Mouse (Mus musculus) T-helper 17 cell (primary cell): ENCODE results near the gene Plxnb2.

Source experiments
- in situ Hi-C, 2 experiments: fragments of 300-600 bp; cut with MboI, MseI; formaldehyde crosslinking; loops; 1 replicate in 1 of 2; 2 replicates in 1 of 2; pipeline ENCODE4 v1.15.1; 2025; ENCODE audit warnings: high pct_unique_total_duplicates in 2 of 2

The Plxnb2 gene

DNA sequence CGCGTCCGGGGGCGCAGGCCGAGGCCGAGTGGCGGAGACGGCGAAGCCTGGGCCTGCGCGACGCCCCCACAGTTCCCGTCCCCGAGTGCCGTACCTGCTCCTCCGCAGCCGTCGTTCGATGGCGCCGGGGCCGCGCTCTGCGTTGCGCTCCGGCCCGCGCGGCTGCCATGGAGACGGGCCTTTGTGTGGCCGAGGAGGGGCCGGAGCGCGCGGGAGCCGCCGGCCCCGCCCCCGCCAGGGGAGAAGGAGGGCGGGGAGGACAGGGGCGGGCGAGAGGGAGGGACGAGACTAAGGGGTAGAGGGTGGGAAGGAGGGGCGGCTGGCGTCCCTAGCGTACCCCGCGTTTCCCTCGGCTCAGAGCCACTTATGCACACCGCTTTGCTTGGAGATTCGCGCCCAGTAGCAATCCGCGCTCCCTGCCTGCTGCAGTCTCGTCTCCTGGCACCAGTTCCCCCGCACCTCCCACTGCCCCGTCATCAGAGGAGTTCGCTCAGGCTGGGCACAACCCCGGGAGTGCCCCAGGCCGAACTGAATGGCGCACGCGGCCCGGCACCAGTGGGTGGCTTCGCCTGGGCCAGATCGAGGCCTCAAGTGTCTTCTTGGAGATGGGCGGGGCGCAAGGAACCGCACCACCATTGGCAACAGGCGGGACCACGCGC lies at the start of gene Plxnb2:
Gene Plxnb2, minus strand, starts transcription at position 218 of the 659 bp plus-strand sequence.
- in situ Hi-C loops, result no loop called here

DNA sequence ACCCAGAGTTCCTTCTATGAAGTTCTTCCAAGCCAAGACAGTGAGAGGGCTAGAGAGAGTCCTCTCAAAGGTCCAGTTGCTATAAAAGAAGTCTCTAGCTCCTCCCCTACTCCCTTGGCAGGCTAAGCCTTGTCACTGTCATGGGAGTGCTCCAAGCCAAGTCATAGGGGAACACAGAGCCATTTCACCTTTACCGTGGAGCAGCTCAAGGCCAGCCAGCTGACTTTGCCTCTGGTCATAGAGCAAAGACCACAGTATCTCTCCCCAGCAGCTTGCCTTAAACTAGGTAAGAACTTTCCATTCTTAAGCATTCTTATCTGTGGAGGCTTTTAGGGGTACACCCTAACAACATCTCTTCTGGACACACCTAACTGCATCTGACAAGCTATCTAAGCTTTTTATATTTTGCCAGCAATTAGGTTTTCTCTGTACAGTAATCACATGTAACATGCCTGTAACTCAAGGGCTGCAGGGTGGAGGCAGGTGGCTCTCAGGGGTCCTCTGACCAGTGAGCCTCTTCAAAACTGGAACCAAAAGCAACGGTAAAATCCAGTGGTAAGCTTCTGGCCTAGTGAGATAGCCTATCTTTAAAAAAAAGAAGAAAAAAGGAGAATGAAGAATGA lies 35.1 kb upstream of the Plxnb2 start:
- in situ Hi-C loops, result no loop called here

DNA sequence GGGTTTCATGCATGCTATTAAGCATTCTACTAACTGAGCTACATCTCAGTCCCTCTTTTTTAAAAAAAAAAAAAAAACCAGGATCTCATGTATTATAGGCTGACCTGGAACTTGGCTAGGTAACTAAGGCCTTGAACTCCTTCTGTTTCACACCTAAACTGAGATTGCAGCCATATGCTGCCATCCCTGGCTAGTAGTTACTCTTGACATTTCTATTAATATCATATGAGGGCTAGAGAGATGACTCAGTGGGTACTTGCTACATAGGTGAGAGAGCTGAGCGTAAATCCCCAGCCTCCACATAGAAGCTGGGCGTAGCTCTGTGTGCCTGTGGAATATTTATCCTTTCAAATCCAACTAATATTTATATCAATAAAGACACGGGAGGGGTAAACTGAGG lies 34.4 kb upstream of the Plxnb2 start:
- in situ Hi-C loops, result loop anchor here in 1 of 2 experiments (5.0 kb wide), 1 partner anchor 88 kb away; the partner anchor contains the start of gene Hdac10

DNA sequence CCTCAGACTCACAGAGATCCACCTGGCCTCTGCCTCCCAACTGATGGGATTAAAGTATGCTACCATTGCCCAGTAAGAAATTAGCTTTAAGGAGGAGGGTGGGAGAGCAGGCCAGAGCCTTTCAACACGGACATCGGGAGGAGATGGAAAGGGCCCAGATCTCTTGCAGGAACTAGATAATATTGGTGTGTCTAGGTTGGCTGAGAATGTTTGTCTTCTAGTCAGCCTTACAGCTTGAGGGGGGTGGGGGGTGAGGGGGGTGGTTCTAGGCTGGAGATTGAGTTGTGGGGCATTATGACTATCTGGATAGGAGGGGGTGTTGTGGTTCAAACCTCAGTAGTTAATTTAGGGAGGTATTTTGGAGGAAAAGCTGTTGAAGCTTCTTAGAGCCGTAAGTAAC lies 32.9 kb upstream of the Plxnb2 start:
- in situ Hi-C loops, result loop anchor here in 1 of 2 experiments (5.0 kb wide), 1 partner anchor 86 kb away; the partner anchor contains the start of gene Hdac10

DNA sequence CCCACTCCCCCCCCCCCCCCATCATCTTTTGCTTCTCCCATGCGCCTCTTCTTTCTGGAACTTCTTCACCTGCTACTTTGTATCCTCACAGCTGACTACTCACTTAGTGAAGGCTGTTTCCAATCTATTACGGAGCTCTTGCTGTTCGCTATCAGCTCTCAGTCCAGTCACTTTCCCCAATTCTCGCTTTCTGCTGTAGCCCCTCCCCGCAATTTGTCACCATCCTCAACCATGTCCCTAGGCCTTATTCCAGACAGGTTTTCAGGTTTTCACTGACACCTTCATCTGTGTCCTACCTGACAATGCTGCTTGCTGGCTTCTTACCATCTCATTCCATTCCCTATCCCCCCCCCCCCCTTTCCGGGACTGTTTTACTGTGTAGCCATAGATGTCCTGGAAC lies 31.9 kb upstream of the Plxnb2 start:
- in situ Hi-C loops, result loop anchor here in 1 of 2 experiments (5.0 kb wide), 1 partner anchor 85 kb away; the partner anchor contains the start of gene Hdac10

DNA sequence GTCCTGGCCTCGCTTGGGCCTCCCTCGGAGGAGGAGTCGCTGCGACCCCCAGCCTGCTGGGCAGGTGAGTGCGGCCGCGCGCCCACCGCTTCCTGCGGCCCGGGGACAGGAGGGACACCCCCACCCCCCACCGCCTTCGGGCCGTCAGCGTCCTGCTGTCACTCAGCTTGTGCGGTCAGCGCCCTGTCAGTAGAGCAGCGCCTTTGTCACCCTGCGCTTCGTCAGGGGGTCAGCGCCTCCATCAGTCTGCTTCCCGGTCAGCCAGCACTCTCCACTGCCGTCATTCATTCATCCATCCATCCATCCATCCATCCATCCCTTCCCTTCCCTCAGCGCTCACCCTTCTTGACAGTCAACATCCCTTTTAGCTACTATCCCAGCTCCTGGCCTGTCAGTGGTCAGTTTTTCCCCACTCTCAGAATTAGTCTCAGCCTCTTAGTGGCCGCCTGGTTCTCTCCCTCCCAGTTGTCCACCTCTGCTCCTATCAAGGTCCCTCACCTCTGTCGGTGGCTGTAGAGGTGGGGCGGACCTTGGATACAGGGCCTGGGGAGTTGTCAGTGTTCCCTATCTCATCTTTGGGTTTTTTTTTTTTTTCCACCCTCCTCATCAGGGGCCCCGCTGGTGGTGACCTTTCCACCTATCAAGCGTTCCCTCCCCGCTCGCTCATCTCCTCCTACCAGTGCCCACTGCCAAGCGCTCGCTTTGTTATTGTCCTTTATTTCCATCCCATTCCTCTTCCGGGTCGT lies 31.3 kb upstream of the Plxnb2 start:
- in situ Hi-C loops, result loop anchor here in 1 of 2 experiments (5.0 kb wide), 1 partner anchor 85 kb away; the partner anchor contains the start of gene Hdac10

DNA sequence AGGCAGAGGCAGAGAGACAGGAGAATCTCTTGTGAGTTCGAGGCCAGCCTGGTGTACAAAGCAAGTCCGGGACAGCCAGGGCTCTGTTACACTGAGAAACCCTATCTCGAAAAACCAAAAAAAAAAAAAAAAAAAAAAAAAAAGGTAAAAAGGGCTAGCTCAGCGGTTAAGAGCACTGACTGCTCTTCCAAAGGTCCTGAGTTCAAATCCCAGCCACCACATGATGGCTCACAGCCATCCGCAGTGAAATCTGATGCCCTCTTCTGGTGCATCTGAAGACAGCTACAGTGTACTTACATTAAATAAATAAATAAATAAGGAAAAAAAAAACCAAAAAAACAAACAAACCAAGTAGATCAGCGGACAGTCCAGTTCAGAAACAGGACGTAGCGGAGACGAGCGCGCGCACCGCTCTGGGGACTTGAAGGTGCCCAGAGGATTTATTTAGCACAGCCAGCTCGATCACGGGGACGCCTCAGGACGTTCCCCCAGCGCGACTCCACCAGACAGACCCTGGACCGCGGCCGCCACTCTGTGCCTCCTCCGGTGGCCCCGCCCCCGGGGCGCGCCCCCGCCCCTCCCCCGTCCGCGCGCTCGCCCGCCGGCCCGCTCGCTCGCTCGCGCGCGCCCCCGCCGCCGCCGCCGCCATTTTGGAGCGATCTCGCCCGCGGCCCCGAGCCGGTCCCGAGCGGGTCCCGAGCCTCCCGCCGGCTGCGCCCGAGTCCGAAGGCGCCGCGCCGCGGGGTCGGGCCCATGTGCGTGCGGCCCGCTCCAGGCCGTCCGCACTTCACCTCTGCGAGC lies 30.5 kb upstream of the Plxnb2 start, which contains the start of gene Ppp6r2:
Gene Ppp6r2, plus strand, starts transcription at position 639 of the 801 bp plus-strand sequence.
- in situ Hi-C loops, result loop anchor here in 1 of 2 experiments (5.0 kb wide), 1 partner anchor 84 kb away; the partner anchor contains the start of gene Hdac10

DNA sequence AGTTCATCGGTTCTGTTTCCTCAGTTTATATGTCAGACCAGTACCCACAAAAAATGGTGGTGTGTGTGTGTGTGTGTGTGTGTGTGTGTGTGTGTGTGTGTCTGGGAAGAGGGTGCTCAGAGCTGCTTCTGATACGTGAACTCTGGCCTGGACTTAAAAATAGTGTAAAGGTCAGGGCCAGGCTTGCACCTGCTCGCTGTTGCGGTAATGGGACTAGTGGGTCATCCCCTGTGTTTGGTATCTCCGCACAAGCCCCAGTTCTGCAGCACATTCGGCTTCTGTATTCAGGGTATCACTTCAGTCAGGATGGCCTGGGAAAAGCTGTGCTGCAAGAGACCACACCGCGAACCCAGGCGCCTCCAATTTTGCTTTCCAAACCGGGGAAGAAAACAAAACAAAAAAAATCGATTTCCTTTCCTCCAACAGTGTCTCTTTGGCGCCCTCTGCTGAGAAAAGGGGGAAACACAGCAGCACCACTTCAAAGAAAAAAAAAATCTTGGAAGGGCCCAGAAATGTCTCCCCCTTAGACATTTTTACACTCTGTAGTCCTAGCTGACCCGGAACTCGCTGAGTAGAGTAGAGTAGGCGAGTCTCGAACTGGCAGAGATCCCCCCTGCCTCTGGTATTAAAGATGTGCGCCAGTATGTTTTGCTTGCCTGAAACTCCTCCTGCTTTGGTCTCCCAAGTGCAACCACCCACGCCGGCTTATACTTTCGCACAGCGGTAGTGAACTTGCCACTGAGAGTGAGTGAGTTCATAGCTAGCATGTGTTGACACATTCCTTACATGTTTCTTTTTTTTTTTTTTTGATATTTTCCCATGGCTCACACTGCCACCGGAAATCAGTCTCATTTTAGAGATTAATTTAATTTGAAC lies 29.5 kb upstream of the Plxnb2 start:
- in situ Hi-C loops, result loop anchor here in 1 of 2 experiments (5.0 kb wide), 1 partner anchor 83 kb away; the partner anchor contains the start of gene Hdac10

DNA sequence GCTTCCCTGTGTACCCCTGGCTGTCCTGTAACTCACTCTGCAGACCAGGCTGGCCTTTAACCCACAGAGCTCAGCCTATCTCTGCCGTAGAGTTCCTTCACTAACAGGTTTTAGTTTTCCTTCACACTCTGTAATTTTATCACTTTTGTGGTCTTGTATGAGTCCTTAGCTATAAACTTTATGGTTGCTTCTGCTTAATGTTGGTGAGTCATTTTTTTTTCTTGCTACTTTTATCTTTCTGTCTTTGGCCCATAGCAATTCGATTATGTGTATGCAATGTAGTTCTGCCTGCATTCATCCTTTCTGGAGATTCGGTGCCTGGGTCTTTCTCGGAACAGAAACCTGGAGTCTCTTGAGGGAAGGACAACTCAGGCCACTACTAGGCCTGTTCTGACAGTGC lies 26.9 kb upstream of the Plxnb2 start:
- in situ Hi-C loops, result no loop called here

DNA sequence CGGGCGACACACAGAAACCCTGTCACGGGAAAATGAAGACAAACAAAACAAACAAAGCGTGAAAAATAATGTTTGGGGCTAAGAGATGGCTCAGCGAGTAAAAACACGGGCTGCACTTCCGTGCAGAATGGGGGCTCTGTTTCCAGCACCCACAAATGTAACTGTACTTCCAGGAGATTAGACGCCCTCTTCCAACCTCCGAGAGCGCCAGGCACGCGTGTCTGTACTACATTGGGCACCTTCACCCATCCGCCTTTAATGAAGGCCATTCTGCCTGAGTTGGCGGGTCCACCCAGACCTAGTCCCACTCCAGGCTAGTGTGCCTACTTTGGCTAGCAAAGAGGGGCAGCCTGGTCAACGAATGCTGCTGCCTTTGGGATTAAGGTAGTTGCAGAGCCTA lies 16.5 kb upstream of the Plxnb2 start:
- in situ Hi-C loops, result no loop called here

DNA sequence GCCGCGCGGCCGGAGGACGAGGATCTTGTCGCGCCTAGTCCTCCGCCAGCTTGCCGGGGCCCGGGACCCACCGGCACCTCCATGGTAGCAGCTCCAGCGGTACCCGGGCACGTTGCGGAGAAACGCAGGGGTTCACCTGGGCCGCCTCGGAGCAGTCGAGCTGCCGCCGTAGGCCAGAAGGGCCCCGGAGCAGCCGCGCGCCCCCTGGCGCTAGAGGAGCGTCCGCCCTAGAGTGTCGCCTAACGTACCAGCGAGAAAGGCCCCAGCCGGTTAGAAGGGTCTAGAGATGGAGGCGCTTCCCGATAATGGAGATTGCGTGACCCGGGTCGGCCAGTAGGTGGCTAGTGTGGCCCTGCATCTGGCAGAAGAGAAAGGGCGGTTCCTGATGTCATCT lies 15.7 kb upstream of the Plxnb2 start, which contains the start of gene Dennd6b:
Gene Dennd6b, minus strand, starts transcription at position 184 of the 394 bp plus-strand sequence.
- in situ Hi-C loops, result no loop called here

DNA sequence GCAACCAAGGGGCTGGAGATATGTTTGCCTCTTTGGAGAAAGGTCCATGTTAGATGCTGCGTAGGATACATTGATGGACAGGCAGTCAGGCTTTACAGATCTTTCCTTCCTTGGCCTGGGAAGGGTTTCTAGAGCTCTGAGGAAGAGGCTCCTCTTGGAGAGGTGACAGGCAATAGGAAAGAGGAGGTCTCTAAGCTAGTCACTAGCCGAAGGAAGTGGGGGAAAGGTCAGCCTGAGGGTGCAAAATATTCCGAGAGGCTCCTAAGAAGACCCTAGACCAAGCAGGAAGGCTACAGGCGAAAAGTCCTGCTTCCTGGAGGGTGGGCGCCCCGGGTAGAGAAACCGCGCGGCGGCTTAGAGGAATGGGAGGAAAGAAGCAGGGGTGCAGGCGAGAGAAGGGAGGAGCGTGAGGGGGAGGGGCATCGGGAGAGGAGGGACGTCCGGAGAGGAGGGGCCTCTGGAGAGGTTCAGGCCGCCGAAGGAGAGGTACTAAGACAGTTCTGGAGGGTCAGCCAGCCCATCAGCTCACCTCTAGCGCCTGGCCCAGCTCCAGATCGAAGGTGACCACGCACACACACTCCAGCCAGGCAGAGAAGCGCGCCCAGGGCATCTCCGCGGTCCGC lies 15.2 kb upstream of the Plxnb2 start:
- in situ Hi-C loops, result no loop called here

DNA sequence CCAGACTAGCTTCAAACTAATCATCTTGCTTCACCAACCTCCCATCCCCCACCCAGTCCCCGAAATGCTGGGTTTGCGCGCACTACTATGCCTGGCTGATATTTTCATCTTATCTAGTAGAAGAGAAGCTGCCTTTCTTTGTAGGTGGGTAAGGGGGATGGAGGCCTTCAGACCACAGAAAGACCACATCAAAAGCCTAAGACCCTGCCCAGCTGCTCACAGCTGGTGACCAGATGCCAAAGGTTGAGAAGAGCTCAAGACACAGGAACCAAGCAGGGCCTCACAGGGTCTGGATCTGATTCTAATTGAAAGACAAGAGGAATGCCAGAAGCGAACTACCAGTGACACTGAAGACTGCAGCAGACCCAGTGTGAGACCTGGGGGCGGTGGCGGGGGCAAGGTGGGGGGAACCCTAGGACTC lies 14.7 kb upstream of the Plxnb2 start:
- in situ Hi-C loops, result no loop called here

DNA sequence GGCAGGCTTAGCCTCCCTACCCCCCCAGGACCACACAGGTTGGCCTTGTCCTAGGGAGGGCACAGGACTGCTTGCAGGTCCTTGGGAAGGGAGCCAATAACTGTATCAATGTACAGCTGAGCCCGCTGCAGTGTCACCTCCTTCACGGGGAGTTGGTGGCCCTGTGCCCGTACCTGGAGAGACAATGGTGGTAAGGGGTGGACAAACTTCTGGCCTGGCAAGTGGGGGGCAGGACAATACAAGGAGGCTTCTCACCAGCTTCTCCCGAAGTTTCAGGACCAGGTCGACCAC lies 4.3 kb upstream of the Plxnb2 start:
- in situ Hi-C loops, result no loop called here

DNA sequence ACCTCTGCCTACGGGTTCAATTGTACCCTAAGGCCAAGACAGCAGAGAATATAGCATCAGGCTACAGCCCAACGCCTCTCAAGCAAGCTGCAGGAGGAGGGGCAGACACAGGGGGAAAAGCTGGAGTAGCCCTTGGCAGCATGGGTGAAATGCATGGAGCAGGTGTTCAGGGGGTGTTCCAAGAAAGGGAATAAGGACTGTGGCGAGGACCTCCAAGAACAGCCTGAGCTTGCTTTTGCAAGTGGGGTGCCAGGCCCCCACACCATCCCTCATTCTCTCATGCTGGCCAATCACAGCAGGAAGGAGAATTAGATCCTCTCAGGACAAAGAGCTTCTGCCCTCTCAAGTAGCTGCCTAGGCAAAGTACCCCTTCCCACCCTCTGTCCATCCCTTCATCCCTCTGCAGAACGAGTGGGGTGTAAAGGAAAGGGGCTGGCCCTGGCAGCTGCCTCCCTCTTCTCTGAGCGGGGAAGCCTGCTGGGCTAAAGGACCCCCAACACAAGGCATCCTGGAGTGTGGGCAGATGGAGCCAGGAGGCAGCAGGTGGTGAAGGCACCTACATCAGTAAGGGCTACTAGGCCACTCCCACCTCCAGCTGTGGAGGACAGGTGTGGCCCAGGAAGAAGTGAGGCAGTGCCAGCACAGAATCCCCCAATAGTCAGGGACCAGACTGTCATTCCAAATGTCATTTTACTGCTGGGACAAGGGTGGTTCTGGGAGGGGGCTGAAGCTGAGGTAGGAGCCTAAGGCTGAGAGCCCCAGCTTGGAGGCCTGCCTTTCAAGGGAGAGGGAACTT lies 3.8 kb upstream of the Plxnb2 start:
- in situ Hi-C loops, result no loop called here

DNA sequence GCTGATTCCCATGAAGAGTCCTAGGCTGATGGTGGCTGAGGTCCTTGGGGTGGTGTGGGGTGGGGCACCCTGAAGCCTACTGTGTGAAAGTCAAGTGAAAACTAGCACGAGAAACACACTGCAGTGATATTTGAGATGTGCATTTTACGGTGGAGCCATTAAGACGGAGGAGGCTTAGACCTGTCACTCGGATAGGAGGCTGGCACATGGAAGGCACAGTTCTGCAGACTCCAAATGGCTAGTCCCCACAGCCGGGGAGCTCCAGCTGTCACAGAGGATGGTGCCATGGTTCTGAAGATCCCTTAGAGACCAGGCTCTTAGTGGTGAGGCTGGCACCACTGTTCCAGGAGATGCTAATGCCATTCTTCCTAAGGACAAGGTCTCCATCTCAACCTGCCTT lies 2.3 kb upstream of the Plxnb2 start:
- in situ Hi-C loops, result no loop called here

DNA sequence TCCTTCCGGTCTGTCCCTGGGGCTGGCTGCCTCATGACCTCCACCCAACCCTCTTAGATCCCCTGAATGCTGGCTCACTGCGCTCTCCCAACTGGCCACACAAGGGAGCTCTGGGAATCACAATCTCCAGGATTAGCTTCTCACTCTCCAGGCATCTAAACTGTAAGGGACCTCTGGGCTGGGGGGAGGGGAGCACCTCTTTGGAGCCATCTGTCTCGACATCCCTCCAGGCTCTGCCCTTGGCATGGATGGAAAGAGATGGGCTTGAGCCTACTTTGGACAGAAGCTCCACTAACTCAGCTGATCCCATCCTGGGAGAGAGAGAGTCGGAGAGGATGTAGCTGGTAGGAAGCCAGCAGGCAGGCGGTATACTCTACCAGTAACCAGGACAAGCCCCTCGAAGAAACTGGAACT lies 1.7 kb upstream of the Plxnb2 start:
- in situ Hi-C loops, result no loop called here

DNA sequence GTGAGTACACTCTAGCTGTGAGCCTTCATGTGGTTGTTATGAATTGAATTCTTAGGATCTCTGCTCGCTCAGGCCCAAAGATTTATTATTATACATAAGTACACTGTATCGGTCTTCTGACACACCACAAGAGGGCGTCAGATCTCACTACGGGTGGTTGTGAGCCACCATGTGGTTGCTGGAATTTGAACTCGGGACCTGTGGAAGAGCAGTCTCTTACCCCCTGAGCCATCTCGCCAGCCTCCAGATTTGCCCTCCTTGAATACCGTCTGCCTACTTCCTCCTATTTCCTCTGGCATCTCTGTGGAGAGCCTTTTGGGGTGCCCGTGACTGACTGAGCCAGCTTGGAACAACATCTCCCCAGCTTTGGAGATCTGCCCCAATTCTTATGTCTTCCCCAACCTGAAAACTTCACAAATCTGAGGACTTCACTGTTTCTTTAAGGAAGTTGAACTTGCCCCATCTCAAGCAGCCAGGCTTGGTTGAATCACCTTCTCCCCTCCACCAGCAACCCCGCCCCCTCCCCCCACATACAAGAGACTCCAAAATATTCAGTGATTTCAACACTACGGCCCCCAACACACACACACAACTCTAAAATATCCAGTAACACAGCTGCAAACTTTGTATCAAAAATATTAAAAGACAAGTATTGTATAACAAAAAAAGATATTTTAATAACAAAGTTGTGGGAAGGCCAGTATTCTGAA lies 1.1 kb upstream of the Plxnb2 start:
- in situ Hi-C loops, result no loop called here
